Mouse (Mus musculus) limb, embryonic 14.5 days (tissue): Measurements from ENCODE around the gene Inka2. TPM values are rescaled to one million over a fixed set of nuclear protein-coding genes. Genes with fewer than 3 reads are reported as not detected.

Source experiments
- ATAC-seq: fragments of 200-750 bp; cut with Nextera tagmentation; 2 replicates; pipeline ENCODE4 v1.8.0; 2017; ENCODE audit warnings: low read depth, moderate number of reproducible peaks, moderate TSS enrichment; ENCODE audit not compliant: low FRiP score
- DNase-seq: peaks from one replicate; pipeline ENCODE4 v3.0.0-alpha.2; 2015; ENCODE audit warnings: low spot score
- H3K27ac ChIP-seq: fragments of 300-500 bp; sonication (generic); replicated peaks from 2 replicates; pipeline ENCODE4 v1.5.1; 2014; ENCODE audit warnings: low read depth, mild to moderate bottlenecking, low read length, moderate library complexity, mixed read lengths
- H3K27me3 ChIP-seq: fragments of 300-500 bp; sonication (generic); 2 replicates; pipeline ENCODE4 v1.6.1; 2014; ENCODE audit warnings: low read length, mixed read lengths; ENCODE audit not compliant: control insufficient read depth, insufficient read depth
- H3K36me3 ChIP-seq: fragments of 300-500 bp; sonication (generic); 2 replicates; pipeline ENCODE4 v1.6.1; 2014; ENCODE audit warnings: mild to moderate bottlenecking, low read length, moderate library complexity, mixed read lengths; ENCODE audit not compliant: control insufficient read depth, insufficient read depth
- H3K4me1 ChIP-seq: fragments of 300-500 bp; sonication (generic); 2 replicates; pipeline ENCODE4 v1.6.1; 2014; ENCODE audit warnings: antibody characterized with exemption, low read length, mixed read lengths; ENCODE audit not compliant: control insufficient read depth, insufficient read depth
- H3K4me2 ChIP-seq: fragments of 300-500 bp; sonication (generic); replicated peaks from 2 replicates; pipeline ENCODE4 v1.6.1; 2014; ENCODE audit warnings: low read depth, mild to moderate bottlenecking, low read length, moderate library complexity; ENCODE audit not compliant: severe bottlenecking
- H3K4me3 ChIP-seq: fragments of 300-500 bp; sonication (generic); replicated peaks from 2 replicates; pipeline ENCODE4 v1.5.1; 2014; ENCODE audit warnings: low read length
- H3K9ac ChIP-seq: fragments of 300-500 bp; sonication (generic); 2 replicates; pipeline ENCODE4 v1.6.1; 2014; ENCODE audit warnings: mild to moderate bottlenecking, low read depth, low read length, moderate library complexity; ENCODE audit not compliant: severe bottlenecking
- H3K9me3 ChIP-seq: fragments of 300-500 bp; sonication (generic); 2 replicates; pipeline ENCODE4 v1.6.1; 2016; ENCODE audit warnings: low read length; ENCODE audit not compliant: control insufficient read depth
- POLR2A ChIP-seq: fragments of 200-500 bp; IDR thresholded peaks from 2 replicates; pipeline ENCODE4 v1.8.0; 2012; ENCODE audit warnings: inconsistent platforms, mild to moderate bottlenecking, moderate library complexity, borderline replicate concordance; ENCODE audit not compliant: insufficient read depth, insufficient read length; ENCODE audit errors: extremely low read depth
- WGBS: fragments of 180-500 bp; shearing (Covaris S2); extraction: QIAGEN DNeasy Blood & Tissue Kit; methylation state at CpG from one replicate; pipeline ENCODE4 v1.1.7; 2014; 5-methylcytosine and 5-hydroxymethylcytosine counted together
- polyA plus RNA-seq, 2 experiments: library from polyadenylated mRNA; depleted of rRNA in 1 of 2; stranded (reverse) in 1 of 2; unstranded in 1 of 2; fragments of >200 nt; fragmentation: Nextera tagmentation in 1 of 2; extraction: Ambion mirVana in 1 of 2; gene quantifications; 2 replicates each; pipeline versions ENCODE4 v1.2.1 to v1.2.3; 2012 to 2014

Gene Inka2
- polyA plus RNA-seq, 2 experiments: 1.7 to 5.9 TPM

DNA sequence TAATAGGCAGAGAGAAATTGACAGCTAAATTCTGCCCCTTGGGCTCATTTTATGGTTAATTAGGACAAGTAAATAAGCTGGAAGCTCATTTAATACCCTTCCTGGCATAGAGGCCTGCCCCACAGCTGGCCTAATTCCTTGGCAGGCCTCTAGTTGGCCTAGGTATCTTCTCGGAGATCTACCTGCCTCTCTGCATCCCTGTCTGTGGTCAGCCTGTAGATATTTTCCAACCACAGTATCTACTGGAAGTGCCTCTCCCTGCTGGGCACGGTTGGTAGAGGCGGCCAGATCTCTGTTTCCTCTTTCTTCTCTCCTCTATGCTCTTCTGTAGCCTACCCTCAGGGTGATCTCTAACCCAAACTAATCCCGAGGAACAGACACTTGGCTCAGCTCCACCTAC is 15.6 kb downstream of the Inka2 start:
- no peak overlapping the region for H3K4me2 ChIP-seq
- no peaks in the 10 kb centered on the region for H3K27me3 ChIP-seq
- no peak overlapping the region for H3K4me3 ChIP-seq
- WGBS: 64% methylated on average over 4 of the region's 4 CpGs
- H3K27ac ChIP-seq: no peak overlapping the region
- no peak for TF ChIP-seq POLR2A
- no peak overlapping the region for H3K9ac ChIP-seq
- ATAC-seq (no peak), DNase-seq (no peak)
- H3K36me3 ChIP-seq: no peaks in the 10 kb centered on the region
- H3K4me1 ChIP-seq: no peaks in the 10 kb centered on the region
- H3K9me3 ChIP-seq: no peaks in the 10 kb centered on the region

DNA sequence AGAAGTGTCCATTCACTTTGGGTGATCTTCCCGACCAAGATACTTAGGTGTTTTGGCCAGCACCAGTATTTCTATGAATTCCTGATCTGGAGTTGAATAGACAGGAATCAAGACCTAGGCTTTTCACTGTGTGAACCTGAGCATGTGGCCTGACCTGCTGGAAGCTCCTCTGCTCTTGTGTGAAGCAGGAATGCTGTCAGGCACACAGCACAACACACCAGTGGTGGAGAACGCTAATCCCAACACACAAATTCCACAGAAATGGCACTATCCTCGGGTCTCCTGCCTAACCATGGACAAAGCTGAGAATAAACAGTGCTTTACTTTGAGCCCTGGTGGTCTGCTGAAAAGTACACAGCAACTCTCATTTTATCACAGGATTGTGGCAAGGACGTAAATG is 16.1 kb downstream of the Inka2 start:
- WGBS: 65% methylated on average over 4 of the region's 4 CpGs
- TF ChIP-seq POLR2A: no peak

DNA sequence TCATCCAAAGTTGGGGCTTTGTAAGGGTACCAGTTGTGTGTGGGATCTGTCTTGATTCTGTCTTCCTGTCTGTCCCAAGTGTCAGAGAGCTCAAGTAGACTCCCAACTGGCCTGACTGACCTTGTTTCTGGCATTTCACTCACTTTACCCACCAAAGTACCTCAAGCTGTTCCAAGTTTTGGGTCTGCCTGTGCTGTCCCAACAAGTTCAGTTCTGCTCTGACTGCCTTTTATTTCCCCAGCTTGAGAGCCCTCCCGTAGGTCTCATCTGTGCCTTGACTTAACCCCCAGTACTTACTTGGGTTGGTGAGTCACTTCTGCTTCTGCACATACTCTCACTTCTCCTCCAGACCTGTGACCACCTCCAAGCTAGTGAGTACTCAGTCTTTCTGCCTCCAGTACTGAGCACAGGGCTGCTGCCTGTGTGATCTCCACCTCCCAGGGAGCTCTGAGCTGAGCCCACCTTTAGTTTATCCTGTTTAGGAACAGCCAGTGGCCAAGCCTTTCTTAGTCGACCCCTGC is 17.3 kb downstream of the Inka2 start:
- WGBS: 76% methylated on average over 2 of the region's 2 CpGs
- no peak overlapping the region for H3K27ac ChIP-seq

More for the DNA sequence above, 16.1 kb downstream of the Inka2 start:
- no peaks in the 10 kb centered on the region for H3K4me1 ChIP-seq
- no peak for DNase-seq
- H3K4me3 ChIP-seq: no peak overlapping the region
- no peak for ATAC-seq
- H3K27ac ChIP-seq: no peak overlapping the region
- H3K9ac ChIP-seq: no peak overlapping the region
- H3K36me3 ChIP-seq: no peaks in the 10 kb centered on the region
- H3K9me3 ChIP-seq: no peaks in the 10 kb centered on the region
- H3K27me3 ChIP-seq: no peaks in the 10 kb centered on the region
- no peak overlapping the region for H3K4me2 ChIP-seq

DNA sequence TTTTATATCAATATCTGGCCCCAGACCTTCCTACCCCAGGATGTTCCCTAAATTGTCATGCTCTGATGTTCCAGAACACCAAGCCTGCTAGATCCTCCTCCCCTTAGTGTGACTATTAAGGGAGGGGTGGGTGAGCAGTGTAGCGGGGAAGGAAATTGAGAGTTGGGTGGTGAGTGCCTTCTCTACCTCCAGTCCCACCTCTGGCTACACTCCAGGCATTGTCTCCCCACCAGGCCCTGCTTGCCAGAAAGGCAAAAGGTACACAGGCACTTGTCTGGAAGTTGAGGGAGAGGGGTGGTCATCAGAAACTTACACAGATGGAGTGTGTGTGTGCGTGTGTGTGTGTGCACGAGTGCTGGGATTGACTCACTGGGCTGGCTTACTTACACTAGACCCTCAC is 18.1 kb downstream of the Inka2 start:
- Histone ChIP-seq H3K9me3 (no peaks in the 10 kb centered on the region), H3K4me2 (no peak overlapping the region), H3K27ac (no peak overlapping the region), H3K36me3 (peaks cover 6% of the 10 kb centered on the region; the same call in 1 of the 2 replicates), H3K27me3 (no peaks in the 10 kb centered on the region), H3K4me3 (no peak overlapping the region), H3K9ac (no peak overlapping the region), H3K4me1 (no peaks in the 10 kb centered on the region)
- ATAC-seq (no peak), DNase-seq (no peak)
- WGBS: 100% methylated on average over 3 of the region's 3 CpGs
- TF ChIP-seq POLR2A: no peak

More for the DNA sequence above, 17.3 kb downstream of the Inka2 start:
- Histone ChIP-seq H3K9ac (no peak overlapping the region), H3K4me3 (no peak overlapping the region), H3K27me3 (no peaks in the 10 kb centered on the region), H3K36me3 (peaks cover under 1% of the 10 kb centered on the region; the same call in 1 of the 2 replicates), H3K4me2 (no peak overlapping the region), H3K4me1 (no peaks in the 10 kb centered on the region), H3K9me3 (no peaks in the 10 kb centered on the region)
- ATAC-seq (no peak), DNase-seq (no peak)
- TF ChIP-seq POLR2A: no peak

DNA sequence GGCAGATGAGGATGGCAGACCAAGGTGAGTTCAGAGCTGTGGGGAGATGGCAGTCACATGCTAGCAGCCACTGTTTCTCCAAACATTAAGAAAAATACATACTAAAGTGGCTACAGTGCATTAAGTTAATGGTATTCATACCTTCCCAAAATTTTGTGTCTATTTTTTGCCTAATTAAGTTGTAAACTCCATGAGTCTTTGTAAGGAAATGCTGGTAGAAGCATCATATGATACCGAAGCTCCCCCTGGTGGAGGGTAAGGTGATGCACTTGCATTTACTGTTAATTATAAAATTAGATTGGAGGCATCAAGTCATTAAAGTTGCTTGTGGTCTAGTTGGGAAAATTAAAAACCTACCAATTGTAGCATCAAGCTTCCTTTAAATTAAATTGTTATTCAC is 21.6 kb downstream of the Inka2 start:
- WGBS: 10% methylated on average over 1 of the region's 1 CpGs
- peak; percentile 51 for DNase-seq

More for the DNA sequence above, 21.6 kb downstream of the Inka2 start:
- no peak overlapping the region for H3K9ac ChIP-seq
- H3K36me3 ChIP-seq: peaks cover 8% of the 10 kb centered on the region; the same call in 1 of the 2 replicates
- no peaks in the 10 kb centered on the region for H3K4me1 ChIP-seq
- ATAC-seq: no peak
- no peaks in the 10 kb centered on the region for H3K9me3 ChIP-seq
- H3K27ac ChIP-seq: no peak overlapping the region
- no peaks in the 10 kb centered on the region for H3K27me3 ChIP-seq
- H3K4me3 ChIP-seq: no peak overlapping the region
- H3K4me2 ChIP-seq: no peak overlapping the region
- TF ChIP-seq POLR2A: no peak
